Mouse (Mus musculus) CH12.LX (cell line): ENCODE measurements around the gene Dda1. TPM values are rescaled to one million over a fixed set of nuclear protein-coding genes. Genes with fewer than 3 reads are reported as not detected.

Experiments used
- DNase-seq: peaks from one replicate; pipeline ENCODE4 v3.0.0-alpha.2; 2013; ENCODE audit errors: extremely low read depth
- H3K27ac ChIP-seq: 2 replicates; pipeline ENCODE4 v1.5.1; 2012; ENCODE audit warnings: low read depth, mild to moderate bottlenecking, control low read depth, moderate library complexity; ENCODE audit not compliant: insufficient read depth
- H3K27me3 ChIP-seq: replicated peaks from 2 replicates; pipeline ENCODE3; 2012; ENCODE audit warnings: inconsistent platforms
- H3K36me3 ChIP-seq, 2 experiments: replicated peaks in 1 of 2; 2 replicates each; pipeline versions ENCODE3 to v1.6.1; 2012; ENCODE audit warnings: inconsistent platforms in 1 of 2, low read length in 1 of 2, mild to moderate bottlenecking in 1 of 2, mixed read lengths in 1 of 2, moderate library complexity in 1 of 2; ENCODE audit not compliant: control insufficient read depth in 1 of 2, insufficient read depth in 1 of 2
- H3K4me1 ChIP-seq, 2 experiments: 2 replicates each; pipeline ENCODE4 v1.6.1; 2012; ENCODE audit warnings: inconsistent platforms in 1 of 2, moderate library complexity in 1 of 2; ENCODE audit not compliant: insufficient read depth in 2 of 2, control insufficient read depth in 1 of 2
- H3K4me2 ChIP-seq: 2 replicates; pipeline ENCODE4 v1.6.1; 2012; ENCODE audit warnings: low read depth, mild to moderate bottlenecking, control low read depth; ENCODE audit not compliant: poor library complexity, insufficient read depth, severe bottlenecking
- H3K4me3 ChIP-seq, 3 experiments: fragments of 150-350 bp in 1 of 3; sonication (generic) in 1 of 3; replicated peaks in 1 of 3; 2 replicates each; pipeline versions ENCODE3 to v1.5.1; 2011 to 2012; ENCODE audit warnings: low read depth in 2 of 3, low read length in 2 of 3, mild to moderate bottlenecking in 2 of 3, moderate library complexity in 2 of 3, control low read depth in 1 of 3, improper control_type of control experiment in 1 of 3, inconsistent platforms in 1 of 3, mixed read lengths in 1 of 3; ENCODE audit not compliant: poor library complexity in 1 of 3
- H3K79me2 ChIP-seq: replicated peaks from 2 replicates; pipeline ENCODE4 v1.6.1; 2012; ENCODE audit warnings: mild to moderate bottlenecking, moderate library complexity; ENCODE audit not compliant: control insufficient read depth, poor library complexity, insufficient read depth, severe bottlenecking; ENCODE audit errors: extremely low read depth
- H3K9ac ChIP-seq: 2 replicates; pipeline ENCODE4 v1.6.1; 2012; ENCODE audit warnings: low read depth, mild to moderate bottlenecking, control low read depth, moderate library complexity; ENCODE audit not compliant: insufficient read depth
- H3K9me3 ChIP-seq: replicated peaks from 2 replicates; pipeline ENCODE3; 2012; ENCODE audit warnings: low read length, inconsistent platforms, mixed read lengths
- CHD1 ChIP-seq: IDR thresholded peaks from 2 replicates; pipeline ENCODE4 v1.6.1; 2012; ENCODE audit warnings: low read depth, low read length, improper control_type of control experiment, inconsistent platforms
- ELF1 ChIP-seq: IDR thresholded peaks from 2 replicates; pipeline ENCODE4 v1.6.1; 2014; ENCODE audit warnings: low read depth, mild to moderate bottlenecking, inconsistent platforms, low read length, improper control_type of control experiment
- EP300 ChIP-seq: IDR thresholded peaks from 2 replicates; pipeline ENCODE4 v1.6.1; 2011; ENCODE audit warnings: low read length, improper control_type of control experiment
- HCFC1 ChIP-seq: IDR thresholded peaks from 2 replicates; pipeline ENCODE4 v1.6.1; 2012; ENCODE audit warnings: low read depth, mild to moderate bottlenecking, inconsistent platforms, low read length, improper control_type of control experiment
- IRF4 ChIP-seq: IDR thresholded peaks from 2 replicates; pipeline ENCODE4 v1.6.1; 2014; ENCODE audit warnings: low read depth, mild to moderate bottlenecking, inconsistent platforms, low read length, improper control_type of control experiment
- JUN ChIP-seq: IDR thresholded peaks from 2 replicates; pipeline ENCODE4 v1.6.1; 2011; ENCODE audit warnings: low read depth, mild to moderate bottlenecking, low read length, improper control_type of control experiment, moderate library complexity; ENCODE audit not compliant: insufficient read depth
- MEF2A ChIP-seq: IDR thresholded peaks from 2 replicates; pipeline ENCODE4 v1.6.1; 2014; ENCODE audit warnings: low read depth, mild to moderate bottlenecking, inconsistent platforms, low read length, improper control_type of control experiment, borderline replicate concordance
- NELFE ChIP-seq: IDR thresholded peaks from 2 replicates; pipeline ENCODE4 v1.6.1; 2011; ENCODE audit warnings: low read depth, low read length, improper control_type of control experiment
- POLR2A ChIP-seq: IDR thresholded peaks from 2 replicates; pipeline ENCODE4 v1.6.1; 2011; ENCODE audit warnings: low read depth, mild to moderate bottlenecking, improper control_type of control experiment, low read length
- RCOR1 ChIP-seq: conservative IDR thresholded peaks from 2 replicates; pipeline ENCODE4 v1.6.1; 2012; ENCODE audit warnings: low read depth, mild to moderate bottlenecking, inconsistent platforms, low read length, improper control_type of control experiment
- SMC3 ChIP-seq: IDR thresholded peaks from 2 replicates; pipeline ENCODE4 v1.6.1; 2011; ENCODE audit warnings: low read depth, low read length, improper control_type of control experiment
- TBP ChIP-seq: conservative IDR thresholded peaks from 2 replicates; pipeline ENCODE4 v1.6.1; 2011; ENCODE audit warnings: low read depth, low read length, improper control_type of control experiment
- TCF12 ChIP-seq: IDR thresholded peaks from 2 replicates; pipeline ENCODE4 v1.6.1; 2014; ENCODE audit warnings: low read depth, mild to moderate bottlenecking, inconsistent platforms, low read length, improper control_type of control experiment
- USF1 ChIP-seq: IDR thresholded peaks from 2 replicates; pipeline ENCODE4 v1.6.1; 2014; ENCODE audit warnings: low read depth, mild to moderate bottlenecking, inconsistent platforms, low read length, improper control_type of control experiment
- USF2 ChIP-seq: conservative IDR thresholded peaks from 2 replicates; pipeline ENCODE4 v1.6.1; 2011; ENCODE audit warnings: low read depth, low read length, improper control_type of control experiment
- ZC3H11A ChIP-seq: IDR thresholded peaks from 2 replicates; pipeline ENCODE4 v1.6.1; 2012; ENCODE audit warnings: low read depth, mild to moderate bottlenecking, inconsistent platforms, low read length, improper control_type of control experiment
- ZKSCAN1 ChIP-seq: IDR thresholded peaks from 2 replicates; pipeline ENCODE4 v1.6.1; 2012; ENCODE audit warnings: low read depth, inconsistent platforms, low read length, improper control_type of control experiment, borderline replicate concordance
- dilution Hi-C: fragments of 300-500 bp; cut with MboI; formaldehyde crosslinking; loops from 2 replicates; pipeline ENCODE4 v1.14.3; 2020; ENCODE audit warnings: low sequenced_read_pairs; ENCODE audit not compliant: extremely low pct_unique_long_range_greater_than_20kb, extremely low pct_ligation_motif_present
- in situ Hi-C: fragments of 300-500 bp; cut with MboI; formaldehyde crosslinking; loops from 3 replicates; pipeline ENCODE4 v1.14.3; 2019; ENCODE audit warnings: low sequenced_read_pairs, low pct_ligation_motif_present, low pct_unique_long_range_greater_than_20kb, mixed read lengths
- polyA plus RNA-seq: library from polyadenylated mRNA; unstranded; fragments of >175 nt; gene quantifications from 2 replicates; pipeline ENCODE4 v1.2.1, GENCODE M21; 2012; ENCODE audit warnings: low read depth; ENCODE audit not compliant: insufficient read length
- total RNA-seq, 2 experiments: library from RNA; depleted of rRNA; stranded (reverse); fragments of 300-350 nt in 1 of 2; fragments of >200 nt in 1 of 2; gene quantifications; 2 replicates each; pipeline ENCODE4 v1.2.3; 2012 to 2014

Gene Dda1
- total and polyA plus RNA-seq, 3 experiments, result 57.4 to 78.1 (median 59.3) TPM

GRCm38 (mm10) chr8:71466198-71466597 lies 2.8 kb upstream of the Dda1 start:
- no peak overlapping the region for H3K4me3 ChIP-seq
- no peak overlapping the region for H3K4me2 ChIP-seq
- in situ Hi-C loops, result loop anchor here (5.0 kb wide), 1 partner anchor 34 kb away; no protein-coding TSS in a partner anchor
- DNase-seq, result no peak
- dilution Hi-C loops, result no loop called here
- no peak for TF ChIP-seq HCFC1
- TF ChIP-seq USF1, result no peak
- no peak for TF ChIP-seq TBP
- no peak for TF ChIP-seq IRF4
- TF ChIP-seq POLR2A, result no peak
- TF ChIP-seq MEF2A, result no peak
- no peak for TF ChIP-seq CHD1
- TF ChIP-seq ZC3H11A, result no peak
- TF ChIP-seq TCF12, result no peak
- TF ChIP-seq ELF1, result no peak
- no peak for TF ChIP-seq ZKSCAN1
- TF ChIP-seq USF2, result no peak
- no peaks in the 10 kb centered on the region for H3K27me3 ChIP-seq
- H3K9ac ChIP-seq, result no peak overlapping the region
- peaks cover 6% of the 10 kb centered on the region for H3K9me3 ChIP-seq
- peaks cover 11 to 34% of the 10 kb centered on the region in 2 experiments for H3K36me3 ChIP-seq
- H3K4me1 ChIP-seq, result peaks cover 24 to 48% of the 10 kb centered on the region in 2 experiments
- peaks cover 20% of the 10 kb centered on the region for H3K79me2 ChIP-seq
- H3K27ac ChIP-seq, result no peak overlapping the region

GRCm38 (mm10) chr8:71467201-71467600 lies 1.8 kb upstream of the Dda1 start:
- no peak overlapping the region for H3K4me3 ChIP-seq
- in situ Hi-C loops, result loop anchor here (5.0 kb wide), 1 partner anchor 35 kb away; no protein-coding TSS in a partner anchor
- peaks cover 17 to 48% of the 10 kb centered on the region in 2 experiments for H3K4me1 ChIP-seq
- no peak overlapping the region for H3K4me2 ChIP-seq
- peaks cover 26% of the 10 kb centered on the region for H3K79me2 ChIP-seq
- no peaks in the 10 kb centered on the region for H3K27me3 ChIP-seq
- no peak for DNase-seq
- no peak overlapping the region for H3K9ac ChIP-seq
- no peaks in the 10 kb centered on the region for H3K9me3 ChIP-seq
- dilution Hi-C loops, result no loop called here
- H3K36me3 ChIP-seq, result peaks cover 15 to 38% of the 10 kb centered on the region in 2 experiments
- H3K27ac ChIP-seq, result no peak overlapping the region
- TF ChIP-seq EP300, result no peak
- no peak for TF ChIP-seq JUN
- no peak for TF ChIP-seq NELFE
- no peak for TF ChIP-seq USF1
- TF ChIP-seq RCOR1, result no peak
- TF ChIP-seq SMC3, result no peak
- TF ChIP-seq TCF12, result no peak
- no peak for TF ChIP-seq USF2
